In genomic region chr19:37550101-37551039, GRCm38 (mm10) we compare ENCODE assay signal across 8 mouse cellular contexts. TPM values are rescaled to one million over a fixed set of nuclear protein-coding genes. Genes with fewer than 3 reads are reported as not detected.
A peak's percentile ranks its signal among the peaks of the same experiment; 100 is the strongest.
DNase-seq lines count a peak whose midpoint lies in the region; ATAC-seq and TF ChIP-seq lines count a peak whose summit lies in the region.

Gene Exoc6, plus strand, starts transcription at chr19:37550418.

- no peak for TF ChIP-seq CTCF in E14TG2a.4 (conservative IDR thresholded peaks at IDR 0.05; ENCODE audit: low read length)

- peak within 1 kb of the TSS; percentile 79 for H3K9ac ChIP-seq in forebrain, embryonic 14.5 days (ENCODE audit: low read length)
- peak within 1 kb of the TSS; percentile 72 for H3K9ac ChIP-seq in neural tube, embryonic 14.5 days (replicated peaks; ENCODE audit: low read depth, low read length)

- H3K4me1 ChIP-seq in E14TG2a.4 (replicated peaks; ENCODE audit: low read depth, low read length), result peaks cover 12% of the 10 kb centered on the region
- H3K4me1 ChIP-seq in forebrain, embryonic 14.5 days (ENCODE audit: control insufficient read depth, insufficient read depth, low read length), result no peaks in the 10 kb centered on the region
- H3K4me1 ChIP-seq in neural tube, embryonic 14.5 days (ENCODE audit: control insufficient read depth, insufficient read depth, low read length), result no peaks in the 10 kb centered on the region

- DNase-seq in forebrain, embryonic 14.5 days (ENCODE audit: low spot score), result peak; percentile 79
- DNase-seq in heart, postnatal 10 days, result peak; percentile 82 to 84
- peak; percentile 59 for DNase-seq in large intestine, adult 2 months (ENCODE audit: low read depth, low spot score)
- peak; percentile 68 to 73 for DNase-seq in lung, adult 18-20 months
- peak; percentile 80 for DNase-seq in testis, postnatal 10 days (ENCODE audit: low spot score)

- peak within 1 kb of the TSS; percentile 63 for H3K27ac ChIP-seq in forebrain, embryonic 14.5 days (ENCODE audit: low read depth, low read length)
- H3K27ac ChIP-seq in neural tube, embryonic 14.5 days (ENCODE audit: low read depth, low read length), result peak within 1 kb of the TSS; percentile 48

- peak within 1 kb of the TSS; percentile 93 for H3K4me3 ChIP-seq in E14TG2a.4 (replicated peaks; ENCODE audit: low read length)
- H3K4me3 ChIP-seq in forebrain, embryonic 14.5 days (ENCODE audit: low read depth, low read length), result peak within 1 kb of the TSS; percentile 82
- H3K4me3 ChIP-seq in neural tube, embryonic 14.5 days (ENCODE audit: low read depth, low read length), result peak within 1 kb of the TSS; percentile 89

- H3K9me3 ChIP-seq in E14TG2a.4 (ENCODE audit: low read length), result no peaks in the 10 kb centered on the region
- H3K9me3 ChIP-seq in forebrain, embryonic 14.5 days (replicated peaks; ENCODE audit: control insufficient read depth, low read length), result no peaks in the 10 kb centered on the region
- no peaks in the 10 kb centered on the region for H3K9me3 ChIP-seq in neural tube, embryonic 14.5 days (ENCODE audit: control insufficient read depth, low read length)

- peak within 1 kb of the TSS; percentile 96 for H3K4me2 ChIP-seq in forebrain, embryonic 14.5 days (ENCODE audit: low read length)
- H3K4me2 ChIP-seq in neural tube, embryonic 14.5 days (ENCODE audit: low read depth, low read length), result peak within 1 kb of the TSS; percentile 89

- 1% methylated on average over 67 of the region's 89 CpGs for WGBS in forebrain, embryonic 14.5 days
- WGBS in large intestine, adult 2 months, result under 1% methylated on average over 83 of the region's 89 CpGs
- under 1% methylated on average over 64 of the region's 89 CpGs for WGBS in neural tube, embryonic 14.5 days

- H3K27me3 ChIP-seq in E14TG2a.4 (ENCODE audit: insufficient read depth, low read length), result peaks cover 45% of the 10 kb centered on the region
- H3K27me3 ChIP-seq in forebrain, embryonic 14.5 days (replicated peaks; ENCODE audit: control insufficient read depth, insufficient read depth, low read length), result no peaks in the 10 kb centered on the region
- no peaks in the 10 kb centered on the region for H3K27me3 ChIP-seq in neural tube, embryonic 14.5 days (ENCODE audit: control insufficient read depth, insufficient read depth, low read length)

- no peaks in the 10 kb centered on the region for H3K36me3 ChIP-seq in E14TG2a.4 (ENCODE audit: insufficient read depth, low read length)
- H3K36me3 ChIP-seq in forebrain, embryonic 14.5 days (ENCODE audit: control insufficient read depth, insufficient read depth, low read length), result no peaks in the 10 kb centered on the region
- H3K36me3 ChIP-seq in neural tube, embryonic 14.5 days (ENCODE audit: control insufficient read depth, insufficient read depth, low read length), result no peaks in the 10 kb centered on the region

- peak; percentile 91 for ATAC-seq in cerebellum, adult (ENCODE audit: insufficient number of reproducible peaks, low FRiP score, low TSS enrichment)
- peak; percentile 91 for ATAC-seq in forebrain, embryonic 14.5 days
- peak; percentile 89 for ATAC-seq in neural tube, embryonic 14.5 days (ENCODE audit: low read depth)

- intact Hi-C loops in heart, postnatal 10 days (cut with DNase I), result no loop called here

RNA-seq across cellular contexts. Expression of gene Exoc6, which starts in this region (rescaled TPM):
- polyA plus RNA-seq in forebrain, embryonic 14.5 days (2014; fragmentation: Nextera tagmentation; extraction: Ambion mirVana), result 23.2 and 29.9 TPM in 2 replicates
- 10 to 100 TPM; 28.0 to 29.4 TPM for total RNA-seq in heart, postnatal 10 days (2021)
- 7.7 and 8.7 TPM in 2 replicates for polyA plus RNA-seq in large intestine, adult 2 months (2012; rRNA removed)
- polyA plus RNA-seq in neural tube, embryonic 14.5 days (2014; fragmentation: Nextera tagmentation; extraction: Ambion mirVana), result 26.5 and 27.0 TPM in 2 replicates

Comparison
In these comparisons a context has a peak if more than half of its experiments do, and no peak if none do; other contexts are left out.
1. Peak in every context shown above with its lines: DNase-seq, ATAC-seq, H3K4me3 ChIP-seq and H3K27ac ChIP-seq.